Mouse (Mus musculus) lung, embryonic 16.5 days (tissue): ENCODE measurements around the gene Rwdd2b. TPM values are rescaled to one million over a fixed set of nuclear protein-coding genes. Genes with fewer than 3 reads are reported as not detected.

Source experiments
- ATAC-seq: fragments of 200-750 bp; cut with Nextera tagmentation; 2 replicates; pipeline ENCODE4 v1.8.0; 2017; ENCODE audit warnings: low read depth, mild to moderate bottlenecking, moderate library complexity
- H3K27ac ChIP-seq: fragments of 300-500 bp; sonication (generic); 2 replicates; pipeline ENCODE4 v1.5.1; 2014; ENCODE audit warnings: mild to moderate bottlenecking, control low read depth, low read length
- H3K27me3 ChIP-seq: fragments of 300-500 bp; sonication (generic); 2 replicates; pipeline ENCODE4 v1.6.1; 2014; ENCODE audit warnings: low read depth, low read length, mixed read lengths; ENCODE audit not compliant: control insufficient read depth, insufficient read depth
- H3K36me3 ChIP-seq: fragments of 300-500 bp; sonication (generic); 2 replicates; pipeline ENCODE4 v1.6.1; 2014; ENCODE audit warnings: low read length; ENCODE audit not compliant: control insufficient read depth, insufficient read depth
- H3K4me1 ChIP-seq: fragments of 300-500 bp; sonication (generic); replicated peaks from 2 replicates; pipeline ENCODE4 v1.6.1; 2014; ENCODE audit warnings: low read length, mixed read lengths; ENCODE audit not compliant: control insufficient read depth, insufficient read depth
- H3K4me2 ChIP-seq: fragments of 300-500 bp; sonication (generic); 2 replicates; pipeline ENCODE4 v1.6.1; 2014; ENCODE audit warnings: low read depth, low read length, control low read depth
- H3K4me3 ChIP-seq: fragments of 300-500 bp; sonication (generic); 2 replicates; pipeline ENCODE4 v1.5.1; 2014; ENCODE audit warnings: mild to moderate bottlenecking, low read length, control low read depth
- H3K9ac ChIP-seq: fragments of 300-500 bp; sonication (generic); 2 replicates; pipeline ENCODE4 v1.6.1; 2014; ENCODE audit warnings: low read length, control low read depth
- H3K9me3 ChIP-seq: fragments of 300-500 bp; sonication (generic); 2 replicates; pipeline ENCODE4 v1.6.1; 2016; ENCODE audit warnings: low read length; ENCODE audit not compliant: control insufficient read depth
- WGBS: fragments of 180-500 bp; shearing (Covaris S2); extraction: QIAGEN DNeasy Blood & Tissue Kit; methylation state at CpG from one replicate; pipeline ENCODE4 v1.1.7; 2014; 5-methylcytosine and 5-hydroxymethylcytosine counted together
- polyA plus RNA-seq: library from polyadenylated mRNA; unstranded; fragments of >200 nt; fragmentation: Nextera tagmentation; extraction: Ambion mirVana; gene quantifications from 2 replicates; pipeline ENCODE4 v1.2.1, GENCODE M21; 2015

Gene Rwdd2b
- polyA plus RNA-seq, 1 experiment from 2014 or later, result 11.6 TPM

DNA sequence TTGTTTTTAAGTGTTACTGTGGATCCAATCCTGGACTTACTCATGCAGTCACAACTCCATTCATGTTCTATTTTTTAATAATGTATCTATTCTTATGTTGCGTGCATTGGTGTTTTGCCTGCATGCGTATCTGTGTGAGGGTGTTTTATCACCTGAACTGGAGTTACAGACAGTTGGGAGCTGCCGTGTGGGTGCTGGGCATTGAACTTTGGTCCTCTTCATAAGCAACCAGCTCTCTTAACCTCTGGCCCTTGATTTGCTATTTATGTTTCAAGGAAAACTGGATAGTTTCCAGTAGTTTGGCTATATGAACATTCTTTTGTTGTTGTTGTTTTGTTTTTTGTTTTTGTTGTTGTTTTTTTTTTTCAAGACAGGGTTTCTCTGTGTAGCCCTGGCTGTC is 5.2 kb upstream of the Rwdd2b start:
- H3K4me1 ChIP-seq, result peaks cover 13% of the 10 kb centered on the region
- no peaks in the 10 kb centered on the region for H3K27me3 ChIP-seq
- no peak overlapping the region for H3K4me3 ChIP-seq
- no peak overlapping the region for H3K27ac ChIP-seq
- H3K4me2 ChIP-seq, result no peak overlapping the region
- no peak for ATAC-seq
- WGBS, result 92% methylated on average over 3 of the region's 3 CpGs
- H3K36me3 ChIP-seq, result no peaks in the 10 kb centered on the region
- H3K9ac ChIP-seq, result no peak overlapping the region
- H3K9me3 ChIP-seq, result no peaks in the 10 kb centered on the region

GRCm38 (mm10) chr16:87445110-87445509 is 4.7 kb upstream of the Rwdd2b start:
- Histone ChIP-seq H3K27me3 (no peaks in the 10 kb centered on the region), H3K4me1 (peaks cover 13% of the 10 kb centered on the region), H3K27ac (no peak overlapping the region), H3K36me3 (no peaks in the 10 kb centered on the region), H3K4me3 (no peak overlapping the region), H3K9me3 (no peaks in the 10 kb centered on the region), H3K9ac (no peak overlapping the region), H3K4me2 (no peak overlapping the region)
- no peak for ATAC-seq

GRCm38 (mm10) chr16:87444071-87444470 is 3.7 kb upstream of the Rwdd2b start:
- no peak overlapping the region for H3K4me2 ChIP-seq
- no peak for ATAC-seq
- no peaks in the 10 kb centered on the region for H3K27me3 ChIP-seq
- H3K9me3 ChIP-seq, result no peaks in the 10 kb centered on the region
- no peaks in the 10 kb centered on the region for H3K36me3 ChIP-seq
- H3K4me3 ChIP-seq, result no peak overlapping the region
- peaks cover 18% of the 10 kb centered on the region for H3K4me1 ChIP-seq
- 61% methylated on average over 1 of the region's 1 CpGs for WGBS
- H3K9ac ChIP-seq, result no peak overlapping the region
- H3K27ac ChIP-seq, result no peak overlapping the region

GRCm38 (mm10) chr16:87443245-87443644 is 2.9 kb upstream of the Rwdd2b start:
- Histone ChIP-seq H3K4me3 (no peak overlapping the region), H3K4me2 (no peak overlapping the region), H3K4me1 (peaks cover 18% of the 10 kb centered on the region), H3K27ac (no peak overlapping the region), H3K36me3 (no peaks in the 10 kb centered on the region), H3K9ac (no peak overlapping the region), H3K27me3 (no peaks in the 10 kb centered on the region), H3K9me3 (no peaks in the 10 kb centered on the region)
- ATAC-seq, result no peak

GRCm38 (mm10) chr16:87442291-87442690 is 1.9 kb upstream of the Rwdd2b start:
- WGBS, result 20% methylated on average over 5 of the region's 5 CpGs
- H3K4me3 ChIP-seq, result no peak overlapping the region
- H3K36me3 ChIP-seq, result no peaks in the 10 kb centered on the region
- peaks cover 18% of the 10 kb centered on the region for H3K4me1 ChIP-seq
- no peak overlapping the region for H3K27ac ChIP-seq
- H3K4me2 ChIP-seq, result no peak overlapping the region
- no peaks in the 10 kb centered on the region for H3K9me3 ChIP-seq
- no peak for ATAC-seq
- no peak overlapping the region for H3K9ac ChIP-seq
- no peaks in the 10 kb centered on the region for H3K27me3 ChIP-seq

DNA sequence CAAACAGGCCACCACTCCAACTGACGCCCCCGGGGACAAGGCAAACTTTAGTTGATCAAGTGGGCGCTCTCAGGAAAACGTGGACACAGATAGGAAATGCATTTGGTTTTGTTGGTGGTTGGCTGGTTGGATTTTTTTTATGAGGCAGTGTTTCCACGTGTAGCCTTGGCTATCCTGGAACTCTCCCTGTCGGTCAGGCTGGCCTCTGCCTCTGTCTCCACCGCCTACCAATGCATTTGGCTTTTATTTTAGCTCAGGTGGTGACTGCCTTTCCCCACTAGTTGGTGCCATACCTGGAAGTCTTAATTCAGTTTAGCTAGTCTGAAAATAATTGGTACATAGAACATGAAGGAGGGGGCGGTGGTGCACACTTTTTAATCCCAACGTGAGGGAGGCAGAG is 716 bp upstream of the Rwdd2b start:
- Histone ChIP-seq H3K4me2 (peak overlapping the region; percentile 75), H3K27me3 (no peaks in the 10 kb centered on the region), H3K36me3 (no peaks in the 10 kb centered on the region), H3K9me3 (no peaks in the 10 kb centered on the region), H3K27ac (no peak overlapping the region), H3K4me3 (peak overlapping the region; percentile 83), H3K4me1 (peaks cover 18% of the 10 kb centered on the region), H3K9ac (peak overlapping the region; percentile 93)
- 20% methylated on average over 9 of the region's 9 CpGs for WGBS
- no peak for ATAC-seq

- no peak overlapping the region for H3K27ac ChIP-seq
Observed at GRCm38 (mm10) chr16:87438697-87439096, 1.7 kb downstream of the Rwdd2b start.

GRCm38 (mm10) chr16:87437096-87437495 is 3.3 kb downstream of the Rwdd2b start:
- no peaks in the 10 kb centered on the region for H3K36me3 ChIP-seq
- no peak overlapping the region for H3K4me2 ChIP-seq
- H3K9me3 ChIP-seq, result no peaks in the 10 kb centered on the region
- H3K4me1 ChIP-seq, result peaks cover 15% of the 10 kb centered on the region
- ATAC-seq, result no peak
- WGBS, result 90% methylated on average over 21 of the region's 21 CpGs
- H3K27ac ChIP-seq, result no peak overlapping the region
- H3K27me3 ChIP-seq, result no peaks in the 10 kb centered on the region
- no peak overlapping the region for H3K9ac ChIP-seq
- H3K4me3 ChIP-seq, result no peak overlapping the region

More at GRCm38 (mm10) chr16:87438697-87439096, 1.7 kb downstream of the Rwdd2b start:
- Histone ChIP-seq H3K4me2 (no peak overlapping the region), H3K36me3 (no peaks in the 10 kb centered on the region), H3K4me3 (no peak overlapping the region), H3K4me1 (peaks cover 18% of the 10 kb centered on the region), H3K9ac (no peak overlapping the region), H3K27me3 (no peaks in the 10 kb centered on the region), H3K9me3 (no peaks in the 10 kb centered on the region)
- 86% methylated on average over 8 of the region's 8 CpGs for WGBS
- ATAC-seq, result no peak

DNA sequence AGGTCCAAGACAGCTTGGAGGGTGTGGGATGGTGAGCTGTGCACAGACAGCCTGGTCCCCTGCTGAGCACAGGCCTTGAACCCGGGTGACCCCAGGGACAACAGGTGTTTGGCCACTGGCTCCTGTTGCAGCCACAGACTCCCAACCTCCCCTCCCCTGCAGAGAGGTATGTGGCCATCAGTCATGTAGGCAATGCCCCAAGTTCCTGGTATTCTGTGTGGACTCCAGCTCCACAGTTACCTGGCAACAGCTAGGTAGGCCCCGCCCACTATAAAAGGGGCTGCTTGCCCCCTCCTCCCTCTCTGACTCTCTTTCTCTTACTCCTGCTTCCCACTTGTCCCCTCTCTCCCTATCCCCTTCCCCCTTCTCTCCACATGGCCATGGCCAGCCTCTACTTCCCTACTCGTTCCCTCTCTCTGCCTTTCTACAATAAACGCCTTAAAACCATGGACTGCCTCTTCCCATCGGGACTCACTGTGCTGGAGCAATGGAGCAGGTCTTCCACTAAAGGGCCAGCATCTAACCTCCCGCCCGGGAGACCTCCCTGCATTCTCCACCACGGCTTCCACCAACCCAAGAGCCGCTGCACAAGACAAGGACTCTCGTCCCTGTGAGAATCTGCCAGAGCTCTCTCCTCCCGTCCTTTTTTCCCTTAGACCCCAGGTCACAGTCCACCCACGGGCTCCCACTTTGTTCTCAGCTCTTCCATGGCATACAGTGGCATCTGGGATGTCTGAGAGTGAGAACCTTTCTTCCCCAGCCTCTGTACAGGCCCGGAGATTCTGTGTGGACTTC is 4.8 kb downstream of the Rwdd2b start:
- no peaks in the 10 kb centered on the region for H3K27me3 ChIP-seq
- H3K4me2 ChIP-seq, result no peak overlapping the region
- WGBS, result 76% methylated on average over 13 of the region's 13 CpGs
- no peak overlapping the region for H3K9ac ChIP-seq
- no peak for ATAC-seq
- no peaks in the 10 kb centered on the region for H3K36me3 ChIP-seq
- H3K4me3 ChIP-seq, result no peak overlapping the region
- no peaks in the 10 kb centered on the region for H3K9me3 ChIP-seq
- H3K27ac ChIP-seq, result no peak overlapping the region
- peaks cover 6% of the 10 kb centered on the region; the same call in 1 of the 2 replicates for H3K4me1 ChIP-seq
